Mouse (Mus musculus) ES-Bruce4 (cell line): Measurements from ENCODE around the gene Spint5.

Experiments
- EP300 ChIP-seq: IDR thresholded peaks from 2 replicates; pipeline ENCODE4 v1.6.1; 2011; ENCODE audit warnings: low read depth, low read length; ENCODE audit not compliant: insufficient read depth
- POLR2A ChIP-seq: IDR thresholded peaks from one replicate; pipeline ENCODE4 v1.8.1; 2011; ENCODE audit warnings: low read length; ENCODE audit not compliant: insufficient read depth

DNA sequence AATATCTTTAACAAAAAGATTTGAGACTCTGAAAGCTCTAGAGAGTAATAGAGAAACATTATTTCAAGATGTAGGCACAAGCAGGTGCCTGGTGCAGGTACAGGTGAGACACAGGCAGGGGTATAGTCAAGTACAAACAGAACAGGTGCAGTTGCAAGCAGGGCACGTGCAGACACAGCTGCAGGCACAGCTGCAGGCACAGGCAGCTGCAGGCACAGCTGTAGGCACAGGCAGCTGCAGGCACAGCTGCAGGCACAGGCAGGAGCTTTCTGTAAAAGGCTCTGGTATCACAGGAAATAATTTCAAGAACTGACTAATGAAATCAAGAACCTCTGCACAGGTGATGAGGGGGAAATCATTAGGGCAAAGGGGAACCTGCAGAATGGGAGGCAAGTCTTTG is 44.2 kb upstream of the Spint5 start:
- no peak for TF ChIP-seq EP300
- no peak for TF ChIP-seq POLR2A
